Mouse (Mus musculus) heart, adult 2 months (tissue): ENCODE results near the gene Gpr152.

Experiments
- CTCF ChIP-seq: fragments of 200-600 bp; IDR thresholded peaks from 2 replicates; pipeline ENCODE4 v1.8.1; 2022; ENCODE audit warnings: antibody characterized with exemption, mild to moderate bottlenecking, moderate library complexity
- EP300 ChIP-seq: fragments of 200-500 bp; IDR thresholded peaks from 2 replicates; pipeline ENCODE4 v1.6.1; 2011; ENCODE audit warnings: low read depth, low read length, control low read depth; ENCODE audit not compliant: insufficient read depth
- POLR2A ChIP-seq: fragments of 200-500 bp; IDR thresholded peaks from 2 replicates; pipeline ENCODE4 v1.6.1; 2011; ENCODE audit warnings: mild to moderate bottlenecking, low read depth, low read length, control low read depth; ENCODE audit not compliant: insufficient read depth

DNA sequence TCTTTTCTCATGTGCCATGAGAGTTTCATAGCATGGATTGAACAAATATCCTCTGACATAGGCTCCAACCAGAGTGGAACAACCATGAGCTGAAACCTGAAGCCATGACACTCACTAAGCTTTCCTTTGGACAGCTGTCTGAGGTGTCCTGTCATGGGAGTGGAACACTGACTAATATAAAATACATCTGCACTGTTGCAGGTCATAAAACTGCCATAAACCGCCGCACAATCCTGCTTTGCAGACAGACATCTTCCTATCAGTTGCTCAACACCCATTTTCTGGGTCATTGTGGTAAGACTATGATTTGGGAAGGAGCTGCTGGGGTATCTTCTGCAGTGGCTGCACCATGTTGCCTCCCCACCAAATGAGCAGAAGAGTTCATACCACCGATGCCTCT, 46.8 kb upstream of the Gpr152 start:
- no peak for TF ChIP-seq CTCF
- TF ChIP-seq POLR2A, result no peak
- TF ChIP-seq EP300, result no peak
